Mouse (Mus musculus) neural tube, embryonic 11.5 days (tissue): ENCODE measurements at regions not wholly inside any gene's neighbourhood (a gene's known extent, or its start where the extent isn't known, plus 50 kb on each side); places are given as distances from the start of the nearest gene placed in this dataset.

Experiments used
- ATAC-seq: fragments of 200-750 bp; cut with Nextera tagmentation; 2 replicates; pipeline ENCODE4 v1.8.0; 2017; ENCODE audit warnings: moderate number of reproducible peaks, mild to moderate bottlenecking, moderate TSS enrichment, moderate library complexity; ENCODE audit not compliant: insufficient read depth, low FRiP score, low TSS enrichment
- DNase-seq: peaks from one replicate; pipeline ENCODE4 v3.0.0-alpha.2; 2015; ENCODE audit warnings: low spot score
- H3K27ac ChIP-seq: fragments of 300-500 bp; sonication (generic); 2 replicates; pipeline ENCODE4 v1.5.1; 2014; ENCODE audit warnings: low read depth, mild to moderate bottlenecking, low read length
- H3K27me3 ChIP-seq: fragments of 300-500 bp; sonication (generic); 2 replicates; pipeline ENCODE4 v1.6.1; 2014; ENCODE audit warnings: mild to moderate bottlenecking, low read length, mixed read lengths; ENCODE audit not compliant: control insufficient read depth, insufficient read depth
- H3K36me3 ChIP-seq: fragments of 300-500 bp; sonication (generic); 2 replicates; pipeline ENCODE4 v1.6.1; 2014; ENCODE audit warnings: mild to moderate bottlenecking, low read length, moderate library complexity, mixed read lengths; ENCODE audit not compliant: control insufficient read depth, insufficient read depth
- H3K4me1 ChIP-seq: fragments of 300-500 bp; sonication (generic); 2 replicates; pipeline ENCODE4 v1.6.1; 2014; ENCODE audit warnings: low read length, mixed read lengths; ENCODE audit not compliant: control insufficient read depth, insufficient read depth
- H3K4me2 ChIP-seq: fragments of 300-500 bp; sonication (generic); 2 replicates; pipeline ENCODE4 v1.6.1; 2014; ENCODE audit warnings: low read depth, mild to moderate bottlenecking, moderate library complexity
- H3K4me3 ChIP-seq: fragments of 300-500 bp; sonication (generic); 2 replicates; pipeline ENCODE4 v1.5.1; 2014; ENCODE audit warnings: low read depth, low read length
- H3K9ac ChIP-seq: fragments of 300-500 bp; sonication (generic); 2 replicates; pipeline ENCODE4 v1.6.1; 2014; ENCODE audit warnings: mild to moderate bottlenecking, low read length
- H3K9me3 ChIP-seq: fragments of 300-500 bp; sonication (generic); 2 replicates; pipeline ENCODE4 v1.6.1; 2016; ENCODE audit warnings: low read length; ENCODE audit not compliant: control insufficient read depth
- WGBS: fragments of 180-500 bp; shearing (Covaris S2); extraction: QIAGEN DNeasy Blood & Tissue Kit; methylation state at CpG from one replicate; pipeline ENCODE4 v1.1.7; 2014; 5-methylcytosine and 5-hydroxymethylcytosine counted together

- WGBS = 87% methylated on average over 4 of the region's 4 CpGs
- H3K36me3 ChIP-seq = no peaks in the 10 kb centered on the region
- H3K4me1 ChIP-seq = no peaks in the 10 kb centered on the region
- no peak overlapping the region for H3K27ac ChIP-seq
- no peak for ATAC-seq
- H3K4me2 ChIP-seq = no peak overlapping the region
- no peak for DNase-seq
- H3K9me3 ChIP-seq = no peaks in the 10 kb centered on the region
- H3K9ac ChIP-seq = no peak overlapping the region
- H3K4me3 ChIP-seq = no peak overlapping the region
- H3K27me3 ChIP-seq = no peaks in the 10 kb centered on the region
These were observed 82.7 kb downstream of the Pmp22 start for GRCm38 (mm10) chr11:63211501-63211900.

- Histone ChIP-seq H3K9me3 (no peaks in the 10 kb centered on the region), H3K36me3 (no peaks in the 10 kb centered on the region), H3K4me2 (no peak overlapping the region), H3K4me1 (no peaks in the 10 kb centered on the region), H3K27me3 (no peaks in the 10 kb centered on the region), H3K27ac (no peak overlapping the region), H3K9ac (no peak overlapping the region), H3K4me3 (no peak overlapping the region)
- DNase-seq (peak; percentile 80), ATAC-seq (no peak)
- 20% methylated on average over 6 of the region's 6 CpGs for WGBS
These were observed 84.3 kb downstream of the Pmp22 start for GRCm38 (mm10) chr11:63213043-63213442.

- Histone ChIP-seq H3K9me3 (no peaks in the 10 kb centered on the region), H3K27ac (no peak overlapping the region), H3K4me2 (no peak overlapping the region), H3K36me3 (no peaks in the 10 kb centered on the region), H3K27me3 (no peaks in the 10 kb centered on the region), H3K4me3 (no peak overlapping the region), H3K9ac (no peak overlapping the region), H3K4me1 (no peaks in the 10 kb centered on the region)
- WGBS = 56% methylated on average over 19 of the region's 19 CpGs
- no peak for DNase-seq
- ATAC-seq = no peak
These were observed 85.2 kb downstream of the Pmp22 start for GRCm38 (mm10) chr11:63213901-63214425.

- no peak for ATAC-seq
- WGBS = 91% methylated on average over 2 of the region's 2 CpGs
- no peaks in the 10 kb centered on the region for H3K27me3 ChIP-seq
These were observed 87.2 kb downstream of the Pmp22 start for GRCm38 (mm10) chr11:63215993-63216392.

GRCm38 (mm10) chr11:63217049-63217448 lies 88.3 kb downstream of the Pmp22 start:
- no peaks in the 10 kb centered on the region for H3K27me3 ChIP-seq
- WGBS = 66% methylated on average over 3 of the region's 3 CpGs
- DNase-seq = no peak
- H3K36me3 ChIP-seq = no peaks in the 10 kb centered on the region
- H3K9ac ChIP-seq = no peak overlapping the region
- no peak for ATAC-seq
- H3K4me2 ChIP-seq = no peak overlapping the region
- H3K4me1 ChIP-seq = no peaks in the 10 kb centered on the region
- no peaks in the 10 kb centered on the region for H3K9me3 ChIP-seq
- no peak overlapping the region for H3K27ac ChIP-seq
- no peak overlapping the region for H3K4me3 ChIP-seq

More at GRCm38 (mm10) chr11:63215993-63216392, 87.2 kb downstream of the Pmp22 start:
- H3K4me1 ChIP-seq = no peaks in the 10 kb centered on the region
- no peak for DNase-seq
- no peak overlapping the region for H3K9ac ChIP-seq
- H3K36me3 ChIP-seq = no peaks in the 10 kb centered on the region
- H3K4me2 ChIP-seq = no peak overlapping the region
- no peaks in the 10 kb centered on the region for H3K9me3 ChIP-seq
- H3K27ac ChIP-seq = no peak overlapping the region
- H3K4me3 ChIP-seq = no peak overlapping the region

- no peak overlapping the region for H3K9ac ChIP-seq
- no peaks in the 10 kb centered on the region for H3K27me3 ChIP-seq
- no peak for DNase-seq
- WGBS = 95% methylated on average over 3 of the region's 3 CpGs
- H3K9me3 ChIP-seq = no peaks in the 10 kb centered on the region
- H3K4me1 ChIP-seq = no peaks in the 10 kb centered on the region
- H3K4me3 ChIP-seq = no peak overlapping the region
- no peak overlapping the region for H3K4me2 ChIP-seq
- no peak overlapping the region for H3K27ac ChIP-seq
- H3K36me3 ChIP-seq = no peaks in the 10 kb centered on the region
- no peak for ATAC-seq
These were observed 97.7 kb downstream of the Pmp22 start for GRCm38 (mm10) chr11:63226471-63226870.

- Histone ChIP-seq H3K9ac (no peak overlapping the region), H3K27me3 (no peaks in the 10 kb centered on the region), H3K4me3 (no peak overlapping the region), H3K9me3 (no peaks in the 10 kb centered on the region), H3K4me1 (no peaks in the 10 kb centered on the region), H3K36me3 (no peaks in the 10 kb centered on the region), H3K4me2 (no peak overlapping the region), H3K27ac (no peak overlapping the region)
- DNase-seq (no peak), ATAC-seq (no peak)
- 88% methylated on average over 6 of the region's 6 CpGs for WGBS
These were observed 102.0 kb downstream of the Pmp22 start for GRCm38 (mm10) chr11:63230786-63231185.

- no peak for DNase-seq
- H3K36me3 ChIP-seq = no peaks in the 10 kb centered on the region
- H3K4me3 ChIP-seq = no peak overlapping the region
- no peak for ATAC-seq
- no peaks in the 10 kb centered on the region for H3K27me3 ChIP-seq
- no peak overlapping the region for H3K4me2 ChIP-seq
- H3K9ac ChIP-seq = no peak overlapping the region
- no peaks in the 10 kb centered on the region for H3K9me3 ChIP-seq
- 80% methylated on average over 13 of the region's 13 CpGs for WGBS
- no peak overlapping the region for H3K27ac ChIP-seq
- H3K4me1 ChIP-seq = no peaks in the 10 kb centered on the region
These were observed 104.6 kb downstream of the Pmp22 start for GRCm38 (mm10) chr11:63233172-63233966.

GRCm38 (mm10) chr11:63234481-63234880 lies 105.7 kb downstream of the Pmp22 start:
- no peaks in the 10 kb centered on the region for H3K4me1 ChIP-seq
- no peak overlapping the region for H3K27ac ChIP-seq
- DNase-seq (no peak), ATAC-seq (no peak)
- H3K4me2 ChIP-seq = no peak overlapping the region
- no peak overlapping the region for H3K9ac ChIP-seq
- H3K27me3 ChIP-seq = no peaks in the 10 kb centered on the region
- whole genome bisulfite sequencing = 82% methylated on average over 6 of the region's 6 CpGs
- H3K9me3 ChIP-seq = no peaks in the 10 kb centered on the region
- H3K4me3 ChIP-seq = no peak overlapping the region
- no peaks in the 10 kb centered on the region for H3K36me3 ChIP-seq
